Mouse (Mus musculus): ENCODE data around the gene Shb. TPM values are rescaled to one million over a fixed set of nuclear protein-coding genes. Genes with fewer than 3 reads are reported as not detected.

The Shb gene
- polyA plus RNA-seq, 1 experiment from 2014 or later, result 11.1 TPM

DNA sequence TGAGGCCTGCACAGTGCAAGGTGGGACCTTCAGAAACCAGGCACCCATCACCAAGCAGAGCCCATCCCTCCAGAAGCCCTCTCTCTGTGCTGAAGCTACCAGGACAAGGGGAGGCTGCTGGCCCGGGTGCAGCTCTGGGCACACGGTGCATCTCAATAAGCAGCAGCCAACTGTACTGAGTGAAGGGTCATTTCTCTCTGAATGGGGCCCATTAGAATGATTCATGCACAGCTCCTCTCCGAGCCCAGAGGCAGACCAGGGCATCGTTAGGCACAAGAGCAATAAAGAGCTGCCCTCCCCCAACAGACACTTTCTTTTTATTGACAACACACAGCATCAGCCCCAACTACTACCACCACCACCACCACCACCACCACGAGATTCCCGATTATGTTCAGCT, 35.0 kb downstream of the Shb start:
- no peak overlapping the region for H3K4me3 ChIP-seq (ENCODE audit: low read depth, low read length)
- H3K4me1 ChIP-seq (ENCODE audit: control insufficient read depth, insufficient read depth, low read length), result peaks cover 89% of the 10 kb centered on the region
- no peak overlapping the region for H3K9ac ChIP-seq (ENCODE audit: low read depth, low read length)

DNA sequence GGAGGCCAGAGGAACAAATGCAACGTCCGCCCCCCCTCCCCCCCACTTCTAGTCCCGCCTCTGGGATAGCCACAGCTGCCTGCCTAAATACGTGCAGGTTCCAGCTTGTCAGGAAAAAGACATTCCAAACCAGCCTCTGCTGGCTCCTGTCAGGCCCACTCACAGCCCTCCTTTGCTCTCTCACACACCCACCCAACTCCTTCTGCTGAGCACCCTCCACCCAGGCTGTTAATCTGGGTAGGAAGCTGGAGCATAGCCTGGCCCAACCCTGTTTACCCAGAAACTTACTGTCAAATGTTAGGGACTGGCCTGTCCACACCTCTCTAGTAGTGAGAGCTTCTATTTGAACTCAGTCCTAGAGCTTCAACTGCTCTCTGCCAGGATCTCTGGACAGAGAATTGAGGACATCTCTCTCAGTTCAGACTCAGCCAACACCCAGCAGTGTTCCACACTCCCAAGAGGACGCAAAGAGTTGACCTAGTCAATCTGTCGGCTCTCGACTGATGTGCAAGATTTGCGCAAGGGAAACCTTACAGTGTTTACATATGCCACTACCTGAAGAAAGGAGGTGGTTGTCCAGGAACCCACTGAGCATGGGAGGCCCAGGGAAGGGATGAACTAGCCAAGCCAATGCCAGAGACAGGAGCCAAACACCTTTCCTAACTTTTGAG, 36.6 kb downstream of the Shb start:
- H3K27me3 ChIP-seq (ENCODE audit: control insufficient read depth, insufficient read depth, low read length), result no peaks in the 10 kb centered on the region
- peaks cover 96% of the 10 kb centered on the region for H3K4me1 ChIP-seq (ENCODE audit: control insufficient read depth, insufficient read depth, low read length)
- H3K9me3 ChIP-seq (replicated peaks; ENCODE audit: control insufficient read depth, low read length), result no peaks in the 10 kb centered on the region
- H3K9ac ChIP-seq (ENCODE audit: low read depth, low read length), result peak overlapping the region; percentile 17; the same call in 1 of the 2 replicates
- peak overlapping the region; percentile 89 for H3K27ac ChIP-seq (ENCODE audit: low read depth, low read length)
- no peak overlapping the region for H3K4me3 ChIP-seq (ENCODE audit: low read depth, low read length)
- WGBS (ENCODE audit: insufficient replicate concordance), result 45% methylated on average over 8 of the region's 8 CpGs
- no peaks in the 10 kb centered on the region for H3K36me3 ChIP-seq (ENCODE audit: control insufficient read depth, insufficient read depth, low read length)
- peak overlapping the region; percentile 8; the same call in 1 of the 2 replicates for H3K4me2 ChIP-seq
- no peak for ATAC-seq (replicated peaks; ENCODE audit: insufficient number of reproducible peaks, low FRiP score, low TSS enrichment)

More for the DNA sequence above, 35.0 kb downstream of the Shb start:
- Histone ChIP-seq H3K9me3 (replicated peaks; ENCODE audit: control insufficient read depth, low read length) (no peaks in the 10 kb centered on the region), H3K4me2 (no peak overlapping the region), H3K27me3 (ENCODE audit: control insufficient read depth, insufficient read depth, low read length) (no peaks in the 10 kb centered on the region), H3K36me3 (ENCODE audit: control insufficient read depth, insufficient read depth, low read length) (no peaks in the 10 kb centered on the region), H3K27ac (ENCODE audit: low read depth, low read length) (no peak overlapping the region)
- ATAC-seq (replicated peaks; ENCODE audit: insufficient number of reproducible peaks, low FRiP score, low TSS enrichment), result no peak
- WGBS (ENCODE audit: insufficient replicate concordance), result 74% methylated on average over 6 of the region's 6 CpGs

DNA sequence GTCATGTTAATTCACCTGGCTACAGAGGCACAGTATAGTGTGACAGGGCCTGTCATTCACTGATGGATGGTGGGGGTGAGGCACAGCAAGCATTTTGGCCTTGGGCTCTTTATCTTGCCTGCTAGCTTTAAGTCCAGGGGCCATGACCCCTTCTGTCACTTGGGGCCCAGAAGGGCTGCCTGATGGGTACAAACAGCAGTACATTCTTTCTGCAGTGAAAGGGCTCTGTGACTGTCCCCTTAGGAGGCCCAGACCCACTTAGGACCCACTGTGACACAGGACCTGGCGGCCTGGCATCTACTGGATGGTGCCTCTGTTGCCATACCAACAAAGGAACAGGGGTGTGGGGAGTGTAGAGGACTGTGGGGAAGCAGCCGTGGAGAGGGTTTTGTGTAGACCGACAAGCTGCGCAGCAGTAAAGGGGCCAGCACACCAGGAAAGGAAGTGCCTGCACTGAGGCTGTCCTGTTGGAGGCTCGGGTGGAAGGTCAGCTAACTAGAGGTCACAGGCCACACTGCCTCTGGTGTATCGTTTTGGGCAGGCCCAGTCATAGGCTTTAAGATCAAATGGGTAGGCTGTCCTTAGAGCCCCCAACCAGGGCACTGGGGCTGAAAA, 38.4 kb downstream of the Shb start:
- Histone ChIP-seq H3K4me1 (ENCODE audit: control insufficient read depth, insufficient read depth, low read length) (peaks cover 96% of the 10 kb centered on the region), H3K27ac (ENCODE audit: low read depth, low read length) (peak overlapping the region; percentile 89), H3K4me2 (no peak overlapping the region; the same call in 1 of the 2 replicates), H3K4me3 (ENCODE audit: low read depth, low read length) (no peak overlapping the region), H3K9ac (ENCODE audit: low read depth, low read length) (peak overlapping the region; percentile 50; the same call in 1 of the 2 replicates), H3K9me3 (replicated peaks; ENCODE audit: control insufficient read depth, low read length) (no peaks in the 10 kb centered on the region), H3K36me3 (ENCODE audit: control insufficient read depth, insufficient read depth, low read length) (no peaks in the 10 kb centered on the region), H3K27me3 (ENCODE audit: control insufficient read depth, insufficient read depth, low read length) (no peaks in the 10 kb centered on the region)
- WGBS (ENCODE audit: insufficient replicate concordance), result 25% methylated on average over 6 of the region's 6 CpGs
- no peak for ATAC-seq (replicated peaks; ENCODE audit: insufficient number of reproducible peaks, low FRiP score, low TSS enrichment)

- H3K36me3 ChIP-seq (ENCODE audit: control insufficient read depth, insufficient read depth, low read length), result no peaks in the 10 kb centered on the region
- H3K4me1 ChIP-seq (ENCODE audit: control insufficient read depth, insufficient read depth, low read length), result peaks cover 96% of the 10 kb centered on the region
- WGBS (ENCODE audit: insufficient replicate concordance), result 11% methylated on average over 7 of the region's 7 CpGs
- no peak overlapping the region for H3K4me3 ChIP-seq (ENCODE audit: low read depth, low read length)
- H3K27me3 ChIP-seq (ENCODE audit: control insufficient read depth, insufficient read depth, low read length), result no peaks in the 10 kb centered on the region
- H3K27ac ChIP-seq (ENCODE audit: low read depth, low read length), result peak overlapping the region; percentile 89
- H3K4me2 ChIP-seq, result peak overlapping the region; percentile 38
- peak; percentile 21; the same call in 1 of the 2 replicates for ATAC-seq (replicated peaks; ENCODE audit: insufficient number of reproducible peaks, low FRiP score, low TSS enrichment)
- H3K9ac ChIP-seq (ENCODE audit: low read depth, low read length), result peak overlapping the region; percentile 4; the same call in 1 of the 2 replicates
- no peaks in the 10 kb centered on the region for H3K9me3 ChIP-seq (replicated peaks; ENCODE audit: control insufficient read depth, low read length)
Observed at GRCm38 (mm10) chr4:45493118-45493517, 39.2 kb downstream of the Shb start.

DNA sequence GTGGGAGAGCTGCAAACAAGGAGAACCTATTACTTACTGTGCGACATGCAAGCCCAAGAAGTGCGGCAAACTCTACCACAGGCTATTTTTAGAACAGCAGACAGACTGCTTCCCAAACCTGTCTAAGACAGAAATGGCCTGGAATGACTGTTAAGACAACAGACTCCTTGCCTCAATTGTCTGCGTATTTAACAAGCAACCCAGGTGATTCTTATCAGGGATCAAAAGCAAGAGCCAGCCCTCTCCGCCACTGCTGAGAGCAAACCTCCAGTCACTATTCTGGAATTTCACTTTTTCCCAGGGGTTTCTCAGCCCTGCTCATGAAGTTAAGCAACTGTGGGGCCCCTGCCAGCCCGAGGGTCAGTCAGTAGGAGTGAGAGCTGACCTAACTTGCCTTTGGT, 39.6 kb downstream of the Shb start:
- 10% methylated on average over 5 of the region's 5 CpGs for WGBS (ENCODE audit: insufficient replicate concordance)
- Histone ChIP-seq H3K4me1 (ENCODE audit: control insufficient read depth, insufficient read depth, low read length) (peaks cover 96% of the 10 kb centered on the region), H3K27ac (ENCODE audit: low read depth, low read length) (peak overlapping the region; percentile 89), H3K36me3 (ENCODE audit: control insufficient read depth, insufficient read depth, low read length) (no peaks in the 10 kb centered on the region), H3K27me3 (ENCODE audit: control insufficient read depth, insufficient read depth, low read length) (no peaks in the 10 kb centered on the region), H3K4me3 (ENCODE audit: low read depth, low read length) (no peak overlapping the region), H3K4me2 (peak overlapping the region; percentile 38), H3K9ac (ENCODE audit: low read depth, low read length) (peak overlapping the region; percentile 4; the same call in 1 of the 2 replicates), H3K9me3 (replicated peaks; ENCODE audit: control insufficient read depth, low read length) (no peaks in the 10 kb centered on the region)
- no peak for ATAC-seq (replicated peaks; ENCODE audit: insufficient number of reproducible peaks, low FRiP score, low TSS enrichment)

GRCm38 (mm10) chr4:45491685-45492601, 40.3 kb downstream of the Shb start:
- peaks cover 95% of the 10 kb centered on the region for H3K4me1 ChIP-seq (ENCODE audit: control insufficient read depth, insufficient read depth, low read length)
- 47% methylated on average over 16 of the region's 16 CpGs for WGBS (ENCODE audit: insufficient replicate concordance)
- 0 out of 2 replicates have a peak, but pooled peaks cover 1% of the 10 kb centered on the region for H3K36me3 ChIP-seq (ENCODE audit: control insufficient read depth, insufficient read depth, low read length)
- peak overlapping the region; percentile 89 for H3K27ac ChIP-seq (ENCODE audit: low read depth, low read length)
- ATAC-seq (replicated peaks; ENCODE audit: insufficient number of reproducible peaks, low FRiP score, low TSS enrichment), result no peak
- no peaks in the 10 kb centered on the region for H3K9me3 ChIP-seq (replicated peaks; ENCODE audit: control insufficient read depth, low read length)
- peak overlapping the region; percentile 38 for H3K4me2 ChIP-seq
- no peak overlapping the region for H3K4me3 ChIP-seq (ENCODE audit: low read depth, low read length)
- no peaks in the 10 kb centered on the region for H3K27me3 ChIP-seq (ENCODE audit: control insufficient read depth, insufficient read depth, low read length)
- no peak overlapping the region for H3K9ac ChIP-seq (ENCODE audit: low read depth, low read length)

GRCm38 (mm10) chr4:45491119-45491679, 41.1 kb downstream of the Shb start:
- Histone ChIP-seq H3K4me2 (no peak overlapping the region), H3K9me3 (replicated peaks; ENCODE audit: control insufficient read depth, low read length) (no peaks in the 10 kb centered on the region), H3K27me3 (ENCODE audit: control insufficient read depth, insufficient read depth, low read length) (no peaks in the 10 kb centered on the region), H3K27ac (ENCODE audit: low read depth, low read length) (peak overlapping the region; percentile 16; the same call in 1 of the 2 replicates), H3K4me1 (ENCODE audit: control insufficient read depth, insufficient read depth, low read length) (peaks cover 90% of the 10 kb centered on the region), H3K36me3 (ENCODE audit: control insufficient read depth, insufficient read depth, low read length) (0 out of 2 replicates have a peak, but pooled peaks cover 3% of the 10 kb centered on the region), H3K4me3 (ENCODE audit: low read depth, low read length) (no peak overlapping the region), H3K9ac (ENCODE audit: low read depth, low read length) (peak overlapping the region; percentile 18; the same call in 1 of the 2 replicates)
- WGBS (ENCODE audit: insufficient replicate concordance), result 41% methylated on average over 6 of the region's 6 CpGs
- no peak for ATAC-seq (replicated peaks; ENCODE audit: insufficient number of reproducible peaks, low FRiP score, low TSS enrichment)
